Mouse (Mus musculus): ENCODE data around the gene Zfhx3.

The Zfhx3 gene

GRCm38 (mm10) chr8:108930635-108931034, 988.2 kb downstream of the Zfhx3 start:
- DNase-seq (ENCODE audit: low read depth) = no peak

DNA sequence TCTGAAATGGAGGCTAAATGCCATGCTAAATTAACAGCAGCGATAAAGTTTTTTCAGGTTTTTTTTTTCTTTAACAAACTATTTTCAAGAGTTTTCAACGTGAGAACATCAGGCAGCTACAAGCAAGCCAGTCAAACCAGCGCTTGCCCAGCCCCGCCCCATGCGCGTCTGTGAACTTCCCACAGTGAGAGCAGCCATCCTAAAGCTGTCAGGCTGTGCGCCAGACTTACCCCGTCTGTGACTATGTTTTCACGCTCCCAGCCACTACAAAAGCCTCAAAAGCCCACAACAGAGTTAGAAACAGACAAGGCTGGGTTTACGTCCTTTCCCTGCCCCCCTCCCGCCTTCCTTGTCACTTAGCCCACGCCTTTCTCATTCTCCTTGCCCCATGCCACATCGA, 989.4 kb downstream of the Zfhx3 start:
- no peak for DNase-seq (ENCODE audit: low read depth)

DNA sequence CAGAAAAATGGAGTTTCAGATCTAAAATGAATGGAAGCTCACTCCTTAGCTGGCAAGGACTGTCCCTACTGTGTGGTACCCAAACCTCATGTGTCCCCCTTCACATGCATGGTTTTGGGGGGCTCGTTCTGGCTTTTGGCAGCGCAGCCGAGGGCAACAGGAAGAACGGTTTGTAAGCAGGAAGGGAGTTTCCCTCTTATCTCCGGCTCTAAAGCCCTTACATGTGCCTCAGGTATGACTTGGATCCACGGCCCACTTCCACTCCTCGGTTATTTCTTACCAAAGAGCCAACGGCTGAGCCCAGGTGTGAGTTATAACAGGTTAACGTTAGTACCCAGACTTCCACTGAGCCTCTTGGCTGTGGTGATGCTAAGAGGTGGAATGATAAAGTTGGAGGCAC, 990.3 kb downstream of the Zfhx3 start:
- no peak for DNase-seq (ENCODE audit: low read depth)

GRCm38 (mm10) chr8:108935834-108936694, 993.6 kb downstream of the Zfhx3 start:
- DNase-seq (ENCODE audit: low read depth) = no peak

- no peak for DNase-seq (ENCODE audit: low read depth)
Measured at GRCm38 (mm10) chr8:108936695-108937448, 994.4 kb downstream of the Zfhx3 start.

DNA sequence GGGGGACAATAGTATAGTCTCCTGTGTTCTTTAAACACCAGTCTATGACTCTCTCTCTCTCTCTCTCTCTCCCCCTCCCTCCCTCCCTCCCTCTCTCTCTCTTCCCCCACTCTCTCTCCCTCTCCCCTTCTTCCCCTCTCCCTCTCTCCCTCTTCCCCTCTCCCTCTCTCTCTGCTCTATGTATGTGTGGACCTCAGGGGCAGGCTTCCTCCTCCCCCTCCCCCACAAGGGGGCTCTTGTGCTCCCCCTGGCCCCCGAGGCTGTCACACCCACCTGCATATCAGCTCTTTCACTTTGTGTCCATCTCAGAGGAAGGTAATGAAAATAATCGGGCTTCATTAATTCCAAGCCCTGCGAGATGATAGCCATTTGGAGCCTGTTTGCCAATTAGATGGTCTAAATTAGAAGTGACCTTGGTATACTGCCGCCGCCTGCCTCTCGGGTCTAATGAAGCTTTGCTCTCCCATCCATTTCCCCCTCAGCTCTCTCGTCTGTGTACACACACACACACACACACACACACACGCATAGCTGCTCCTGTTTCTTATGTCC, 995.5 kb downstream of the Zfhx3 start:
- DNase-seq (ENCODE audit: low read depth) = no peak

- DNase-seq (ENCODE audit: low read depth) = no peak
Measured at GRCm38 (mm10) chr8:108942686-108943085, 1000.2 kb downstream of the Zfhx3 start.

GRCm38 (mm10) chr8:108943132-108943531, 1000.7 kb downstream of the Zfhx3 start:
- DNase-seq (ENCODE audit: low read depth) = no peak

DNA sequence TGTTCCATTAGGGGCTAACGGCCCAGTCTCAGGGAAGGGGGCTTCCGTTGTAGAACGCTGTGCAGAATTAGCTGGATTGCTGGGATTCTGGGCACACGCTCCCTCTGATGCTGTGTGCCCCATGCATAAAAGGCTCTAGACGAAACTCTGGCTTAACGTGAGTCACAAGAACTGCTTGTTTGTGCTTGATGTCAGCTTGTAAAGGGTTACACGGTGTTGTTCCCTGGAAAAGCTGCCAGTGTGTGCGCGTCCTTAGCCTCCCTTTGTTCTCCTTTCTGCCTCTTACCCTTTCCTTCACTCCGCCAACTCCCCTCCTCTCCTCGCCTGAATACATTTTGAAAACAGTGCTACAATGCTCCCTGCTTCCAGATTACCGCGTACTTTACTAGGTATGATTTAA, 1001.9 kb downstream of the Zfhx3 start:
- no peak for DNase-seq (ENCODE audit: low read depth)

DNA sequence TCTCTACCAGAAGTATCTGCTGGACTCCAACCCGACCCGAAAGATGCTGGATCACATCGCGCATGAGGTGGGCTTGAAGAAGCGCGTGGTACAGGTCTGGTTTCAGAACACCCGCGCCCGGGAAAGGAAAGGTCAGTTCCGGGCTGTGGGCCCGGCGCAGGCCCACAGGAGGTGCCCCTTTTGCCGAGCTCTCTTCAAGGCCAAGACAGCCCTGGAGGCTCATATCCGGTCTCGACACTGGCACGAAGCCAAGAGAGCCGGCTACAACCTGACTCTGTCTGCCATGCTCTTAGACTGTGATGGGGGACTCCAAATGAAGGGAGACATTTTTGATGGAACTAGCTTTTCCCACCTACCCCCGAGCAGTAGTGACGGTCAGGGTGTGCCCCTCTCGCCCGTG, 1007.9 kb downstream of the Zfhx3 start:
- DNase-seq (ENCODE audit: low read depth) = no peak

DNA sequence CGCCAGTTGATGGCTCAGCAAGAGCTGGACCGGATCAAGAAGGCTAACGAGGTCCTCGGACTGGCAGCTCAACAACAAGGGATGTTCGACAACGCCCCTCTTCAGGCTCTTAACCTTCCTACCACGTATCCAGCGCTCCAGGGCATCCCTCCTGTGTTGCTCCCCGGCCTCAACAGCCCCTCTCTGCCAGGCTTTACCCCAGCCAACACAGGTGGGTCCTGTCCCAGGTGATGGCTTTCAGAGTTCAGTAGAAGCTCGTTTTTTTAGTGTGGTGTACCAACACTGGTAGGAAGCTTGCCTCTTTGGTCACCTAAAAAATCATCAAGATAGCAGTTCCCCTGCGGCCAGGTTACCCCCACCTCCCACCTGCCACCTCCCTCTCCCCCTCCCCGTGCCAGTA, 1009.1 kb downstream of the Zfhx3 start:
- no peak for DNase-seq (ENCODE audit: low read depth)

- DNase-seq (ENCODE audit: low read depth) = no peak
Measured at GRCm38 (mm10) chr8:108956416-108956815, 1014.0 kb downstream of the Zfhx3 start.

DNA sequence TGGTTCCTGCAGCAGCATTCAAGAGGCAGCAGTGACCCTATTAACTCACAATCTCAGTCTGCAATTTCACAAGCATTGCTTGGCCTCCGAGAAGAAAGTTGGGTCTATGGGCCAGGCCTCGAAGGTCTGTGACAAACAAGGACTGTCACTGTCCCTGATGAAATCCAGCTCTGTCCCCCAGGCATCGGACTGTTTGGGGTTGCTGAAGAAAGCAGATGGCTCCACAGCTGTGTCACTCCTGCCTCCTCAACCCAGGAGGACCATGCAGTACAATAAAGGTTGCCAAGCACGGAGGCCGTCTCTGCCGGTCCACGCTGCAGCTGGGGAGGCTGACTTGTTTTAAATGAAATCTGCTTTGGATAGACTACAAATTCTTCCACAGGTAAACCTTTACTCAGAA, 1020.1 kb downstream of the Zfhx3 start:
- no peak for DNase-seq (ENCODE audit: low read depth)

DNA sequence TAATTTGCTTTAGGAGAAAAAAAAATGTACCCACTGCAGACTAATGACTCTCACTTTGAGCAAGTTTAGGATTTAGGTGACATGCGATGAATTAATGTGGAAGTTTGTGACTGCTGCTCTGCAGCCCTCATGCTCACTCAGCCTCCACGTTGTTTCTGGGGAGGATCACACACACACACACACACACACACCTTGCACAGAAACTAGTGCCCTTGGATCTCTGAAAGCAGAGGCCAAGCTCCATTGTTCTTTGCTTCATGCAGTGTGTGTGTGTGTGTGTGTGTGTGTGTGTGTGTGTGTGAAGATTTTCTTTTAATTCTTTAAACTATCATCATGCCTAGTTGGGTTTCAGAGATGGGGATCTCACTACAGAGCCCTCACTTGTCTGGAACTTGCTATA, 1020.7 kb downstream of the Zfhx3 start:
- no peak for DNase-seq (ENCODE audit: low read depth)

GRCm38 (mm10) chr8:108966041-108966440, 1023.6 kb downstream of the Zfhx3 start:
- DNase-seq (ENCODE audit: low read depth) = no peak

DNA sequence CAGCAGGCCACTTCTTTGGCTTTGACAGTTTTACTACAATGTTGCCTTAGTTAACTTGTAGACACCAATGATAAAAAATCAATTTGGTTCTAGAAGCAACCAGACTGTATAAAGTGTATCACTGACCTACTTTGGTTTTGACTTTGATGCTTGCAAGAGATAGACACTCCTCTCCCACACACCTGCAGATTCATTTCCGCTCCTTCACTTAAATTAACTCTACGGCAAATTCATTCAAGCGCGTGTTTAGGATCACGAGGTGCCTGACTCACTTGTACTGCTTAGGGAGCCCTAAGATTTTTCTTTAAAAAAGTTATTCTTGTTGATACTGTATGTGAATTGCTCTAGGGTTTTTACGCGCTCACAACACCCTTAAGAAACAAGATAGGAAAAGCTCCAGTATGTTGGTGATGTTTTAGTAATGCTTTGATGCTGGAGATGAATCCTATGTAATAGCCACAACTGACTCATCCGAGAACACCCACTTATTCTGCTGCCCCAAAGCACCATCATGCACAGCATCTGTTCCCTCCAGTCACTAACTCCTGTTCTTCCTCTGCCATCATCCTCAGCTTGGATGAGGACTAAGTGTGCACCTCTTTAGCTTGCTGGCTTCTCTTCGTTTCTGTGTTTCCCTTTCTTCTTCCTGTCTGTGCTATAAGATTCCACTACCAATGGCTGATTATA, 1031.3 kb downstream of the Zfhx3 start:
- no peak for DNase-seq (ENCODE audit: low read depth)

DNA sequence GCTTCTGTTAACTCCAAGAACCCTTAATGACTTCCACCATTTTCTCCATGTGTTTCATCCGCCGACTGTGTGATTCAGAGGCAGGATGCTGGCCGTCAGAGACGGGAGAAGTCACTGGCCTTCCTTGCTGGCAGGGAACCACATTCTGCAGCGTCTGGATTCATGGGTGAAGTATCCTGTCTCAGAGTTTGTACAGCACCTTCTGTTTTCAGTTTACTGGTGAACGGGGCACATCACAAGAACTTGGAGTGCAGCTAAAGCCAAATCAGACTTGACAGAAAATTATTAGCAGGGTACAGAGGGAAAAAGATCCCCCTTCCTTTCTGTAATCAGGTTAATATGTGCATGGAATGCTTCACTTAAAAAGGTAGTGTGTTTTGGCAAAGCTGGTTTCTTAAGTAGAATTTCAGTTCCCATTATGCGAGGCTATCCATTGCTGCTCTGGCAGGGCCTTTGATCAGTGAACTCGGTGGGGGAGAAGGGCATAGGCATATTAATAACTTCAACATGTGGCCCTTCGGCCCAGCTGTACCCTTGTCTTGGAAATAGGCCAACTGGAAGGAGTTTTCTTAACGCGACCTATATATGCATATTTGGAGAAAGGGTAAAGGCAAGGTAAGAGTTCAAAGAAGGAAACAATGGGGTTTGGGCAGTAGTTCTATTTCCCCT, 1035.4 kb downstream of the Zfhx3 start:
- peak; percentile 67 for DNase-seq (ENCODE audit: low read depth)

GRCm38 (mm10) chr8:108978362-108978750, 1035.9 kb downstream of the Zfhx3 start:
- DNase-seq (ENCODE audit: low read depth) = peak; percentile 36

- no peak for DNase-seq (ENCODE audit: low read depth)
Measured at GRCm38 (mm10) chr8:108984904-108985303, 1042.5 kb downstream of the Zfhx3 start.

DNA sequence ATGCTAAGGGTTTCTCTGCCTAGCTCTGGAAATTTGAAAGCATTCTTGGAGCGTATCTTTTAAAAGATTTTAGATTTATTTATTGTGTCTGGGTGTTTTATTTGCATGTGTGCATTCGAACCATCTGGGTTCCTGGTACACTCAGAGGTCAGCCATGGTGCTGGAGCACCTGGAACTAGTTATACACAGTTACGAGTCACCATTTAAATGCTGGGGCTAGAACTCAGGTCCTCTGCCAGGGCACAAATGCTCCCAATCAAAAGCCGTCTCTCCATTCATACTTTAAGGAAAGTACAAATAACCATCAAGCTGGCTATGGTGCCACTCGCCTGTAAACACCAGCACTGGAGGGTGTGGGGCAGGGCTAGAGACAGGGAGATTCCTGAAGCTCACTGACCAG, 1047.4 kb downstream of the Zfhx3 start:
- DNase-seq (ENCODE audit: low read depth) = peak; percentile 69

- DNase-seq (ENCODE audit: low read depth) = peak; percentile 40
Measured at GRCm38 (mm10) chr8:108990537-108990936, 1048.1 kb downstream of the Zfhx3 start.

DNA sequence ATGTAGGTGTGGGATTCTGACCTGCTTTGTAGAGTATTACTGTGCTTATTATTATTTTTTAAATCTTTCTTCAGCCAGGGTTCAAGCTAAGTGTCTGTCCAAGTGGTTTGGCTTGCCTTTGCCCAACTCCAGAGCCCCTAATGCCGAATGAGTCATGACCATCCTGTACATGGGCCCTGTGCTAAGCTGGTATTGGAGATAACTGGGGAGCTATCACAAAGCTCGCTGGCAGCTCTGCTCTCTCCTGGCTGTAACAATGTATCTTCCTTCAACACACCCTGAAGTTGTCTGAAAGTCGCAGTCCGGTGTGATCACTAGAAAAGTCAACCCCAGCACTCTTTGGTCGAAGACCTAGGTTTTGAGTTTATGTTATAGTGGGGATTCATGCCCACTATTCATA, 1049.0 kb downstream of the Zfhx3 start:
- no peak for DNase-seq (ENCODE audit: low read depth)

Measured in NIH3T3 (cell line).